Mouse (Mus musculus) megakaryocyte-erythroid progenitor cell, adult 5 weeks (primary cell): Measurements from ENCODE around the gene Paqr8. TPM values are rescaled to one million over a fixed set of nuclear protein-coding genes. Genes with fewer than 3 reads are reported as not detected.

Experiments used
- polyA plus RNA-seq: library from polyadenylated mRNA; stranded (reverse); fragments of >175 nt; gene quantifications from 2 replicates; pipeline ENCODE4 v1.2.3, GENCODE M21; 2012

Gene Paqr8
- polyA plus RNA-seq: 1.7 and 1.8 TPM in 2 replicates

DNA sequence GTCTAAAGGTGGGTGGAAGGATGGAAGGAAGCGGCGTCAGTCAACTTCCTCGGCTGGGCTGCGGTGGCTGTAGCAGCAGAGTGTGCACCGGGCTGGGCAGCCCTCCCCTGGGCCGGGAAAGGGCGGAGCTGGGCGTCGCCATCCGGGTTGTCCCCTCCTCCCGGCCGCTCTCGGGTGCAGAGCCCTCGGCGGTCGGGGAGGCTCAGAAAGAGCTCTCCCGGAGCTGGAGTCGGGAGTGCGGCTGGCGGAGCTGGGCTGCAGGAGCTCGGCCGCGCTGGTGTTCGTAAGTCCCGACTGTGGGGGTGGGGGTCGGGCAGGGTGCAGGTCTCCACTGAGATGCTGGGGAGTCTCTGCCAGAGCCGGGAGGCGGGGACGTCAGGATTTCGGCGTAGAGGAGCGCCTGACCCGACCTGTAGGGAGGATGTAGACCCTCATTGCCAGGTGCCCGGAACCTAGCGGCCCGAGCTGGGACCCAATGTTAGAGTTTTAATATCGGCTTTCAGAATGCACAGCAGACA, at the start of gene Paqr8:
Paqr8 (plus strand) TSS at position 203 of the 518 bp plus-strand sequence.

GRCm38 (mm10) chr1:20951300-20951763, 60.9 kb downstream of the Paqr8 start, which contains the start of gene Efhc1:
TSS of gene Efhc1 (plus strand) at chr1:20951626.

Other genes with a start within 250 kb of the Paqr8 start
- not detected in 2 replicates for gene Il17a, start 159.7 kb upstream of the Paqr8 start, polyA plus RNA-seq
- gene Il17f, start 100.0 kb upstream of the Paqr8 start, polyA plus RNA-seq: 0.13 and 0.22 TPM in 2 replicates
- gene Mcm3, start 70.3 kb upstream of the Paqr8 start, polyA plus RNA-seq: 226 and 289 TPM in 2 replicates
- gene Efhc1, start 61.0 kb downstream of the Paqr8 start, polyA plus RNA-seq: 0.18 and 0.43 TPM in 2 replicates
- gene Tram2, start 188.6 kb downstream of the Paqr8 start, polyA plus RNA-seq: 1.4 and 1.6 TPM in 2 replicates